Mouse (Mus musculus): Measurements from ENCODE around the gene 3300002I08Rik. TPM values are rescaled to one million over a fixed set of nuclear protein-coding genes. Genes with fewer than 3 reads are reported as not detected.

Gene 3300002I08Rik
- polyA plus RNA-seq (2014; fragmentation: Illumina TruSeq; extraction: RNeasy Lipid Tissue Mini Kit (QIAGEN cat#74804); ENCODE audit: low read depth, low replicate concordance) = 2.9 TPM

DNA sequence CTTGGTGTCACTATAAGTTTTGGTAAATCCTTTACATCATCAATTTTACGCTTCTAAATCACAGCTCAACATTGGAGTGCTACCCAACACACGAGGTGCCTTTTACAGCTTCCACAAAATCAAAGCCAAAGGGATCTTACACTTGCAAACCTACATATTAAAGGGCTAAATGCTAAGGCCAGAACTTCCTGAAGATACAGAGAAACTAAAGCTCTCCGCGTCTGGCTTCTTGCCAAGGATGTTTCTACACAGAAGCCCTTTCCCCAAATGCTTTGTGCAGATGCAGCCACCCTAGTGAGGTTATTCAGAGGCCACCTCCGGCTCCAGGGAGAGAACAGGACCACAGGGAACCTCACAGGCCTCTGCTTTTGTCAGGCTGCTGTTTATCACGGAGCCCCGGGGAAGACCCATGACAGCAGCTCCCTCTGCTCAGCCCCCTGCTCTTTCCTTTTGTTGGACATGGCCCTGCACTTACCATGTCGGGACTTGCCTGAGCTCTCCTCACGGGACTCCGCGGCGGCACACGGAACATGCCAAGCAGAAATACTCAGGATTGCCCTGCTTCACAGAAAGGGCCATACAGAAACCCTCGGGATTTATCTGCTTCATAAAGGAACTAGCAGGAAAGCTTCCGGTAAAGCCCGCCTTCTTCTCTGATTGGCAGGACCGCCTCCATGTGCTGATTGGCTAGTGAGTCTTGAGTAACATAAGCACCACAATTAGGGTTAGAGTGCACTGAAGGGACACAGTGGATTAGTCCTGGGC is at the start of gene 3300002I08Rik:
TSS of gene 3300002I08Rik (minus strand) at position 653 of the 765 bp plus-strand sequence.

GRCm38 (mm10) chr2:150323402-150323801 is 39.2 kb downstream of the 3300002I08Rik start, which contains the start of gene Gm10130:
Gene Gm10130, plus strand, starts transcription at chr2:150323702.

Other genes starting within 250 kb of the 3300002I08Rik start
- 8.8 TPM for gene Zfp120, start 226.1 kb downstream of the 3300002I08Rik start, polyA plus RNA-seq (2014; fragmentation: Illumina TruSeq; extraction: RNeasy Lipid Tissue Mini Kit (QIAGEN cat#74804); ENCODE audit: low read depth, low replicate concordance)
- not detected for gene Gm10770, start 183.1 kb downstream of the 3300002I08Rik start, polyA plus RNA-seq (2014; fragmentation: Illumina TruSeq; extraction: RNeasy Lipid Tissue Mini Kit (QIAGEN cat#74804); ENCODE audit: low read depth, low replicate concordance)
- not detected for gene Gm14139, start 181.0 kb downstream of the 3300002I08Rik start, polyA plus RNA-seq (2014; fragmentation: Illumina TruSeq; extraction: RNeasy Lipid Tissue Mini Kit (QIAGEN cat#74804); ENCODE audit: low read depth, low replicate concordance)
- 3.0 TPM for gene Zfp937, start 144.7 kb downstream of the 3300002I08Rik start, polyA plus RNA-seq (2014; fragmentation: Illumina TruSeq; extraction: RNeasy Lipid Tissue Mini Kit (QIAGEN cat#74804); ENCODE audit: low read depth, low replicate concordance)
- gene Gm21994, start 107.2 kb downstream of the 3300002I08Rik start, polyA plus RNA-seq (2014; fragmentation: Illumina TruSeq; extraction: RNeasy Lipid Tissue Mini Kit (QIAGEN cat#74804); ENCODE audit: low read depth, low replicate concordance) = 4.0 TPM
- gene Gm14124, start 105.2 kb downstream of the 3300002I08Rik start, polyA plus RNA-seq (2014; fragmentation: Illumina TruSeq; extraction: RNeasy Lipid Tissue Mini Kit (QIAGEN cat#74804); ENCODE audit: low read depth, low replicate concordance) = not detected
- gene Gm10130, start 39.1 kb downstream of the 3300002I08Rik start, polyA plus RNA-seq (2014; fragmentation: Illumina TruSeq; extraction: RNeasy Lipid Tissue Mini Kit (QIAGEN cat#74804); ENCODE audit: low read depth, low replicate concordance) = 2.1 TPM
- gene Zfp442, start 88.7 kb upstream of the 3300002I08Rik start, polyA plus RNA-seq (2014; fragmentation: Illumina TruSeq; extraction: RNeasy Lipid Tissue Mini Kit (QIAGEN cat#74804); ENCODE audit: low read depth, low replicate concordance) = 1.2 TPM
- not detected for gene Zfp345, start 122.3 kb upstream of the 3300002I08Rik start, polyA plus RNA-seq (2014; fragmentation: Illumina TruSeq; extraction: RNeasy Lipid Tissue Mini Kit (QIAGEN cat#74804); ENCODE audit: low read depth, low replicate concordance)
- 0.56 TPM for gene Cst7, start 207.7 kb upstream of the 3300002I08Rik start, polyA plus RNA-seq (2014; fragmentation: Illumina TruSeq; extraction: RNeasy Lipid Tissue Mini Kit (QIAGEN cat#74804); ENCODE audit: low read depth, low replicate concordance)
- 106 TPM for gene Apmap, start 245.8 kb upstream of the 3300002I08Rik start, polyA plus RNA-seq (2014; fragmentation: Illumina TruSeq; extraction: RNeasy Lipid Tissue Mini Kit (QIAGEN cat#74804); ENCODE audit: low read depth, low replicate concordance)

Measured in adipose tissue, adult 10 weeks (tissue).